In genomic region chr13:35469361-35470198, GRCm38 (mm10) we compare ENCODE assay signal across 7 mouse cellular contexts.
A peak's percentile ranks its signal among the peaks of the same experiment; 100 is the strongest.
DNase-seq lines count a peak whose midpoint lies in the region; ATAC-seq and TF ChIP-seq lines count a peak whose summit lies in the region.

No protein-coding gene starts in this region.

- no peak overlapping the region for H3K4me3 ChIP-seq in neural tube, embryonic 13.5 days
- no peak overlapping the region for H3K4me3 ChIP-seq in embryonic facial prominence, embryonic 15.5 days (replicated peaks)
- no peak overlapping the region for H3K4me3 ChIP-seq in kidney, postnatal 0 days (replicated peaks; ENCODE audit: low read depth, low read length)
- H3K4me3 ChIP-seq in lung, embryonic 15.5 days: no peak overlapping the region
- H3K4me3 ChIP-seq in stomach, postnatal 0 days (ENCODE audit: low read depth, low read length): no peak overlapping the region

- no peaks in the 10 kb centered on the region for H3K4me1 ChIP-seq in neural tube, embryonic 13.5 days (replicated peaks)
- peaks cover 5% of the 10 kb centered on the region; the same call in 1 of the 2 replicates for H3K4me1 ChIP-seq in embryonic facial prominence, embryonic 15.5 days
- no peaks in the 10 kb centered on the region for H3K4me1 ChIP-seq in kidney, postnatal 0 days (replicated peaks; ENCODE audit: insufficient read depth, low read length)
- peaks cover 12% of the 10 kb centered on the region for H3K4me1 ChIP-seq in lung, embryonic 15.5 days
- no peaks in the 10 kb centered on the region for H3K4me1 ChIP-seq in stomach, postnatal 0 days (replicated peaks; ENCODE audit: control insufficient read depth, insufficient read depth)

- H3K9me3 ChIP-seq in neural tube, embryonic 13.5 days: no peaks in the 10 kb centered on the region
- no peaks in the 10 kb centered on the region for H3K9me3 ChIP-seq in embryonic facial prominence, embryonic 15.5 days (replicated peaks)
- H3K9me3 ChIP-seq in kidney, postnatal 0 days (replicated peaks; ENCODE audit: low read length): no peaks in the 10 kb centered on the region
- H3K9me3 ChIP-seq in lung, embryonic 15.5 days: no peaks in the 10 kb centered on the region
- no peaks in the 10 kb centered on the region for H3K9me3 ChIP-seq in stomach, postnatal 0 days (ENCODE audit: control insufficient read depth, low read length)

- no peak for DNase-seq in neural tube, embryonic 10.5 days (ENCODE audit: extremely low spot score, low spot score)
- peak; percentile 50 for DNase-seq in kidney, postnatal 0 days (ENCODE audit: low spot score)
- peak; percentile 71 for DNase-seq in stomach, postnatal 0 days (ENCODE audit: low spot score)
- DNase-seq in thymus, postnatal 10 days (ENCODE audit: low spot score in 2 of 2): no peak

- TF ChIP-seq EP300 in stomach, postnatal 0 days (optimal IDR thresholded peaks at IDR 0.05): no peak

- H3K36me3 ChIP-seq in neural tube, embryonic 13.5 days: no peaks in the 10 kb centered on the region
- no peaks in the 10 kb centered on the region for H3K36me3 ChIP-seq in embryonic facial prominence, embryonic 15.5 days
- no peaks in the 10 kb centered on the region for H3K36me3 ChIP-seq in kidney, postnatal 0 days (ENCODE audit: insufficient read depth, low read length)
- H3K36me3 ChIP-seq in lung, embryonic 15.5 days: no peaks in the 10 kb centered on the region
- H3K36me3 ChIP-seq in stomach, postnatal 0 days (ENCODE audit: control insufficient read depth, insufficient read depth, low read length): no peaks in the 10 kb centered on the region

- H3K27ac ChIP-seq in neural tube, embryonic 13.5 days (replicated peaks): no peak overlapping the region
- H3K27ac ChIP-seq in embryonic facial prominence, embryonic 15.5 days (replicated peaks): 0 out of 2 replicates have a peak overlapping the region, but pooled peaks have one; percentile 48
- H3K27ac ChIP-seq in kidney, postnatal 0 days: no peak overlapping the region
- H3K27ac ChIP-seq in lung, embryonic 15.5 days: peak overlapping the region; percentile 76
- no peak overlapping the region for H3K27ac ChIP-seq in stomach, postnatal 0 days (replicated peaks)

- 69% methylated on average over 11 of the region's 11 CpGs for WGBS in neural tube, embryonic 13.5 days
- 38% methylated on average over 11 of the region's 11 CpGs for WGBS in embryonic facial prominence, embryonic 15.5 days
- 65% methylated on average over 11 of the region's 11 CpGs for WGBS in kidney, postnatal 0 days
- 19% methylated on average over 11 of the region's 11 CpGs for WGBS in lung, embryonic 15.5 days
- WGBS in stomach, postnatal 0 days: 29% methylated on average over 11 of the region's 11 CpGs

- no peaks in the 10 kb centered on the region for H3K27me3 ChIP-seq in neural tube, embryonic 13.5 days
- H3K27me3 ChIP-seq in embryonic facial prominence, embryonic 15.5 days: no peaks in the 10 kb centered on the region
- H3K27me3 ChIP-seq in kidney, postnatal 0 days (ENCODE audit: insufficient read depth, low read length): no peaks in the 10 kb centered on the region
- peaks cover 3% of the 10 kb centered on the region; the same call in 1 of the 2 replicates for H3K27me3 ChIP-seq in lung, embryonic 15.5 days
- no peaks in the 10 kb centered on the region for H3K27me3 ChIP-seq in stomach, postnatal 0 days (ENCODE audit: control insufficient read depth, insufficient read depth, low read length)

- no peak overlapping the region for H3K4me2 ChIP-seq in neural tube, embryonic 13.5 days
- H3K4me2 ChIP-seq in embryonic facial prominence, embryonic 15.5 days (replicated peaks): no peak overlapping the region
- H3K4me2 ChIP-seq in kidney, postnatal 0 days (ENCODE audit: low read length): no peak overlapping the region
- no peak overlapping the region for H3K4me2 ChIP-seq in lung, embryonic 15.5 days
- no peak overlapping the region for H3K4me2 ChIP-seq in stomach, postnatal 0 days (replicated peaks; ENCODE audit: low read depth)

- ATAC-seq in neural tube, embryonic 13.5 days (ENCODE audit: low read depth): peak; percentile 75
- peak; percentile 69; the same call in 1 of the 2 replicates for ATAC-seq in embryonic facial prominence, embryonic 15.5 days (ENCODE audit: insufficient number of reproducible peaks, low FRiP score, low TSS enrichment, low read depth)
- no peak for ATAC-seq in kidney, postnatal 0 days (replicated peaks; ENCODE audit: low FRiP score, low read depth)
- ATAC-seq in lung, embryonic 15.5 days (ENCODE audit: borderline replicate concordance, extremely low read depth, low FRiP score, low TSS enrichment): peak; percentile 92
- ATAC-seq in stomach, postnatal 0 days (ENCODE audit: low FRiP score, low TSS enrichment): peak; percentile 47; the same call in 1 of the 2 replicates

- no peak overlapping the region for H3K9ac ChIP-seq in neural tube, embryonic 13.5 days
- no peak overlapping the region for H3K9ac ChIP-seq in embryonic facial prominence, embryonic 15.5 days
- H3K9ac ChIP-seq in kidney, postnatal 0 days (ENCODE audit: low read depth, low read length): no peak overlapping the region
- H3K9ac ChIP-seq in lung, embryonic 15.5 days: no peak overlapping the region
- H3K9ac ChIP-seq in stomach, postnatal 0 days (ENCODE audit: low read length): no peak overlapping the region

- no peak for TF ChIP-seq CTCF in kidney, postnatal 0 days (IDR thresholded peaks at IDR 0.05; ENCODE audit: low read depth)
- no peak; the same call in 1 of the 2 replicates for TF ChIP-seq CTCF in stomach, postnatal 0 days (IDR thresholded peaks at IDR 0.05; ENCODE audit: low read depth)

Comparison
In these comparisons a context has a peak if more than half of its experiments do, and no peak if none do; other contexts are left out.
1. H3K27ac ChIP-seq: peak in embryonic facial prominence, embryonic 15.5 days (single experiment) and lung, embryonic 15.5 days (single experiment); none in neural tube, embryonic 13.5 days (single experiment), kidney, postnatal 0 days (single experiment) and stomach, postnatal 0 days (single experiment).
2. DNase-seq: peak in kidney, postnatal 0 days (single experiment) and stomach, postnatal 0 days (single experiment); none in neural tube, embryonic 10.5 days (single experiment) and thymus, postnatal 10 days (0 of 2).